Mouse (Mus musculus) layer of hippocampus, postnatal 10 days (tissue): ENCODE results near the gene Nid1. TPM values are rescaled to one million over a fixed set of nuclear protein-coding genes. Genes with fewer than 3 reads are reported as not detected.
"Not testable (repeated sequence)": the region's sequence is repeated elsewhere in the genome, so short reads cannot be mapped to it uniquely, and the experiment has no call there.

ENCODE experiments used
- DNase-seq, 2 experiments: peaks; one replicate each; pipeline ENCODE4 v3.0.0; 2021; ENCODE audit warnings: low spot score in 2 of 2
- long read RNA-seq: library from polyadenylated mRNA; stranded (forward); transcript quantifications from one replicate; pipeline ENCODE4 v2.0.0, GENCODE M21; 2023
- total RNA-seq, 2 experiments: library from RNA; stranded (reverse); gene quantifications; 2 replicates each; pipeline ENCODE4 v1.2.3; 2021

Nid1 gene
- total RNA-seq, result 10 to 100 TPM; 28.3 to 29.5 TPM
- long read RNA-seq, full-length matches to known transcripts, result 2 of 5 reads
- long read RNA-seq, partial matches to known transcripts, result 2 of 5 reads
- long read RNA-seq, other reads (novel, unspliced or antisense), result 1 of 5 reads

- DNase-seq, result not testable (repeated sequence)
These were observed at the start of gene Nid1 for GRCm38 (mm10) chr13:13437460-13438015. Nid1 (plus strand) TSS chr13:13437551.

GRCm38 (mm10) chr13:13393228-13394095 lies 43.9 kb upstream of the Nid1 start, which contains the start of gene Gpr137b:
Gpr137b (minus strand) TSS chr13:13394014.
- DNase-seq, result peak; percentile 49 to 62

- not testable (repeated sequence) for DNase-seq
These were observed 43.3 kb upstream of the Nid1 start for GRCm38 (mm10) chr13:13394096-13394395.

- DNase-seq, result not testable (repeated sequence)
These were observed 36.5 kb upstream of the Nid1 start for GRCm38 (mm10) chr13:13400851-13401250.

GRCm38 (mm10) chr13:13402818-13403217 lies 34.5 kb upstream of the Nid1 start:
- DNase-seq, result not testable (repeated sequence)

GRCm38 (mm10) chr13:13403366-13403765 lies 34.0 kb upstream of the Nid1 start:
- not testable (repeated sequence) for DNase-seq

- not testable (repeated sequence) for DNase-seq
These were observed 33.5 kb upstream of the Nid1 start for GRCm38 (mm10) chr13:13403839-13404238.

- DNase-seq, result not testable (repeated sequence)
These were observed 32.7 kb upstream of the Nid1 start for GRCm38 (mm10) chr13:13404517-13405155.

- not testable (repeated sequence) for DNase-seq
These were observed 31.8 kb upstream of the Nid1 start for GRCm38 (mm10) chr13:13405511-13405910.

- no peak for DNase-seq
These were observed 23.1 kb upstream of the Nid1 start for GRCm38 (mm10) chr13:13414206-13414605.

- DNase-seq, result peak; percentile 58 to 74
These were observed 22.0 kb upstream of the Nid1 start for GRCm38 (mm10) chr13:13415120-13416006.

GRCm38 (mm10) chr13:13416007-13416337 lies 21.4 kb upstream of the Nid1 start:
- not testable (repeated sequence) for DNase-seq

GRCm38 (mm10) chr13:13418859-13419258 lies 18.5 kb upstream of the Nid1 start:
- DNase-seq, result not testable (repeated sequence)

GRCm38 (mm10) chr13:13423301-13423700 lies 14.1 kb upstream of the Nid1 start:
- DNase-seq, result not testable (repeated sequence)

GRCm38 (mm10) chr13:13436161-13436560 lies 1.2 kb upstream of the Nid1 start:
- not testable (repeated sequence) for DNase-seq

GRCm38 (mm10) chr13:13438112-13438953 lies 982 bp downstream of the Nid1 start:
- DNase-seq, result not testable (repeated sequence)

- not testable (repeated sequence) for DNase-seq
These were observed 8.2 kb downstream of the Nid1 start for GRCm38 (mm10) chr13:13445601-13446000.

- DNase-seq, result not testable (repeated sequence)
These were observed 9.5 kb downstream of the Nid1 start for GRCm38 (mm10) chr13:13446711-13447443.

GRCm38 (mm10) chr13:13449981-13450380 lies 12.6 kb downstream of the Nid1 start:
- DNase-seq, result not testable (repeated sequence)
